Mouse (Mus musculus): Measurements from ENCODE around the gene Fads2. TPM values are rescaled to one million over a fixed set of nuclear protein-coding genes. Genes with fewer than 3 reads are reported as not detected.

Fads2 gene
- polyA plus RNA-seq, 1 experiment: 1.5 TPM

DNA sequence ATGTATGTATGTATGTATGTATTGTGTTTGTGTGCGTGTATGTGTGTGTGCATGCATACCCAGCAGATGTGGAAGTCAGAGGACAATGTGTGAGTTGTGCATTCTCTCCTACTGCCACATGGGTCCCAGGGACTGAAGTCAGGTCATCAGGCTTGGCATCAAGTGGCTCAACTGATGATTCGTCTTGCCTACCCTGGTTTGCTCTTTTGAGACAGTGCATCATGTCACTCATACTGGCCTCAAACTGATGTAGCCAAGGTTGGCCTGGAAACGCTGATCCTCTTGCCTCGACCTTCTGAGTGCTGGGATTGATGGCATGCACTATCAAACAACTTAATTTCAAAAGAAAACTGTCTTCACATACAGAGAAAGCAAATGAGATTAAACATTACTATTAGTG is 7.7 kb downstream of the Fads2 start:
- Histone ChIP-seq H3K4me3 (replicated peaks) (no peak overlapping the region), H3K27me3 (ENCODE audit: control insufficient read depth) (no peaks in the 10 kb centered on the region), H3K9me3 (ENCODE audit: control insufficient read depth, low read length) (no peaks in the 10 kb centered on the region), H3K4me1 (ENCODE audit: control insufficient read depth) (peaks cover 47% of the 10 kb centered on the region), H3K36me3 (ENCODE audit: control insufficient read depth) (peaks cover 78% of the 10 kb centered on the region)
- TF ChIP-seq TAL1 (IDR thresholded peaks at IDR 0.05; ENCODE audit: low read length): no peak
- TF ChIP-seq GATA1 (IDR thresholded peaks at IDR 0.05; ENCODE audit: low read length): no peak

- TF ChIP-seq GATA1 (IDR thresholded peaks at IDR 0.05; ENCODE audit: low read length) (no peak), TAL1 (IDR thresholded peaks at IDR 0.05; ENCODE audit: low read length) (no peak)
- Histone ChIP-seq H3K36me3 (ENCODE audit: control insufficient read depth) (peaks cover 89% of the 10 kb centered on the region), H3K4me3 (replicated peaks) (no peak overlapping the region), H3K9me3 (ENCODE audit: control insufficient read depth, low read length) (no peaks in the 10 kb centered on the region), H3K27me3 (ENCODE audit: control insufficient read depth) (no peaks in the 10 kb centered on the region), H3K4me1 (ENCODE audit: control insufficient read depth) (peaks cover 5% of the 10 kb centered on the region)
Measured at GRCm38 (mm10) chr19:10086976-10087375, 14.6 kb downstream of the Fads2 start.

GRCm38 (mm10) chr19:10085454-10085853 is 16.1 kb downstream of the Fads2 start:
- Histone ChIP-seq H3K4me1 (ENCODE audit: control insufficient read depth) (no peaks in the 10 kb centered on the region; the same call in 1 of the 2 replicates), H3K4me3 (replicated peaks) (no peak overlapping the region), H3K36me3 (ENCODE audit: control insufficient read depth) (peaks cover 81% of the 10 kb centered on the region), H3K27me3 (ENCODE audit: control insufficient read depth) (no peaks in the 10 kb centered on the region), H3K9me3 (ENCODE audit: control insufficient read depth, low read length) (no peaks in the 10 kb centered on the region)
- TF ChIP-seq GATA1 (IDR thresholded peaks at IDR 0.05; ENCODE audit: low read length) (no peak), TAL1 (IDR thresholded peaks at IDR 0.05; ENCODE audit: low read length) (no peak)

DNA sequence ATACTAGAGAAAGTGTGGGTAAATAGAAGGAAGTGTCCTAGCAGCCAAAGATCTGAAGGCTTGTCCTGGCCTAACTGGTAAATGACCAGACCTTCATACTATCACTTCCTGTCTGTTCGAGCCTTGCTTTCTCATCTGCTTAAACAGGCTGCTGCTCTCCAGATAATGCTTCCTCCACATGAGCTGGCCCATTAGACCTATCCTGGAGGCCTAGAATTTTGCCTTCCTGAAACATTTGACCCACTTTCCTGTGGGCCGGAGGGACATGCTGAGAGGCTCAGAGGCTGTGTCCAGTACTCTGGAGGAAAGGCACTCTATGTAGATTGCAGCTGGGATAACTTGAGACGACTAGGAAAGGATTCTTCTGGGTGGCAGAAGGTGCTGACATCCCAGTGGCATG is 19.4 kb downstream of the Fads2 start:
- Histone ChIP-seq H3K4me1 (ENCODE audit: control insufficient read depth) (no peaks in the 10 kb centered on the region; the same call in 1 of the 2 replicates), H3K36me3 (ENCODE audit: control insufficient read depth) (peaks cover 81% of the 10 kb centered on the region)

GRCm38 (mm10) chr19:10080384-10080783 is 21.2 kb downstream of the Fads2 start:
- Histone ChIP-seq H3K36me3 (ENCODE audit: control insufficient read depth) (peaks cover 83% of the 10 kb centered on the region), H3K27me3 (ENCODE audit: control insufficient read depth) (no peaks in the 10 kb centered on the region), H3K9me3 (ENCODE audit: control insufficient read depth, low read length) (peaks cover 6% of the 10 kb centered on the region), H3K4me3 (replicated peaks) (no peak overlapping the region), H3K4me1 (ENCODE audit: control insufficient read depth) (no peaks in the 10 kb centered on the region; the same call in 1 of the 2 replicates)
- TF ChIP-seq TAL1 (IDR thresholded peaks at IDR 0.05; ENCODE audit: low read length) (no peak), GATA1 (IDR thresholded peaks at IDR 0.05; ENCODE audit: low read length) (no peak)

More for the DNA sequence above, 19.4 kb downstream of the Fads2 start:
- Histone ChIP-seq H3K9me3 (ENCODE audit: control insufficient read depth, low read length) (peaks cover 3% of the 10 kb centered on the region), H3K27me3 (ENCODE audit: control insufficient read depth) (no peaks in the 10 kb centered on the region), H3K4me3 (replicated peaks) (no peak overlapping the region)
- TF ChIP-seq TAL1 (IDR thresholded peaks at IDR 0.05; ENCODE audit: low read length) (no peak), GATA1 (IDR thresholded peaks at IDR 0.05; ENCODE audit: low read length) (no peak)

DNA sequence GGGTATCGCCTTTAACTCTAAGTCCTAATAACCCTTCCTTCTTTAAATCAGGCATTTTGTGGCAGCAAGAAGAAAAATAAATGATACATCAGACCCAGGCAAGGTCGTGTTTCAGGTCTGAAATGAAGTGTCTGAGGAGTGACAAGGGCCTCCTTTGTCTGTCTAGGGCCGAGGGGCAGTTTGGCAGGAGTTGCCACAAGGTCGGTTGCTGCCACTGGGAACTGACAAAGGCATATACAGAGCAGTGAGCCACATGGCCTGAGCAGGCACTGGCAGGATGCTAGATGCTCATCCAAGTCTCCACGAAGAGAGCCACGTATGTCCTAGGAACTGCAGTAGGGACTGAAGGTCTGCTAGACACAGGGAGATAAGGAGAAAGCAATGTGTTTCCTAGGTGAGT is 23.2 kb downstream of the Fads2 start:
- no peak overlapping the region for H3K4me3 ChIP-seq (replicated peaks)
- peaks cover 6% of the 10 kb centered on the region for H3K9me3 ChIP-seq (ENCODE audit: control insufficient read depth, low read length)
- no peak for TF ChIP-seq GATA1 (IDR thresholded peaks at IDR 0.05; ENCODE audit: low read length)
- no peak for TF ChIP-seq TAL1 (IDR thresholded peaks at IDR 0.05; ENCODE audit: low read length)
- H3K36me3 ChIP-seq (ENCODE audit: control insufficient read depth): peaks cover 90% of the 10 kb centered on the region
- H3K27me3 ChIP-seq (ENCODE audit: control insufficient read depth): no peaks in the 10 kb centered on the region
- H3K4me1 ChIP-seq (ENCODE audit: control insufficient read depth): no peaks in the 10 kb centered on the region

DNA sequence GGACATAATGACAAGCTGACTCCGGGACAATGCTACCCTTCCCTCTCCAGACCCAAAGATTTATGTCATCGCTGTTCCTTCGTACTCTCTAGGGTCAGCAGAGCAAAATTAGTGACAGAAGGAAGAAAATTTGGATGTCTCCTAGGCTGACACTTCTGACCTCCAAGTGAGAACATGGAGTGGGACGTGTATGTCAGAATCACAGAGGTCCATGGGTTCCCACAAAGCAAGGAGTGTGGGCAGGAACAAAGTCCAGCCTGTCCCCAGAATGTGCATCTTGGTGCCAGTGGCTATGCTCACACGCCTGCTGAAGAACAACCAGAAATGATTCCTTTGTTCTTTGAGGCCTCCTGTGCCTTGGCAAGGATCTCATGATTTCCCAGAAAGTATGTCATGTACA is 28.4 kb downstream of the Fads2 start:
- Histone ChIP-seq H3K9me3 (ENCODE audit: control insufficient read depth, low read length) (peaks cover 6% of the 10 kb centered on the region), H3K4me3 (replicated peaks) (no peak overlapping the region), H3K27me3 (ENCODE audit: control insufficient read depth) (no peaks in the 10 kb centered on the region), H3K4me1 (ENCODE audit: control insufficient read depth) (peaks cover 3% of the 10 kb centered on the region; the same call in 1 of the 2 replicates), H3K36me3 (ENCODE audit: control insufficient read depth) (peaks cover 94% of the 10 kb centered on the region)
- TF ChIP-seq GATA1 (IDR thresholded peaks at IDR 0.05; ENCODE audit: low read length) (no peak), TAL1 (IDR thresholded peaks at IDR 0.05; ENCODE audit: low read length) (no peak)

DNA sequence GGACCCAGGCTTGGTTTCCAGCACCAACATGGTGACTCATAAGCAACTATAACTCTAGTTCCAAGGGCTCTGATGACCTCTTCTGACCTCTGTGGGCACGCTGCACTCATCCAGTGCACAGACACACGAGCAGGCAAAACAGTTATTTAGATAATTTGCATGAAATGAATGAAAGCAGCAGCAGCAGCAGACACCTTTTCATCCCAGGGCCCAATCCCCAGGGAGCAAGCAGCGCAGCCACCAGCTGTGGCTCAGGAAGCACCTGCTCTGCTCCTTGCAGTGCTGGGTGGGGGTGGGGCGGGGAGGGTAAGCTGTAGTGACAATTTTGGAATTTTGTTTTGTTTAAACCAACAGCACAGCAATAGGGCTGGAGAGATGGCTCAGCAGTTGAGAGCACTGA is 29.7 kb downstream of the Fads2 start:
- no peak overlapping the region for H3K4me3 ChIP-seq (replicated peaks)
- H3K36me3 ChIP-seq (ENCODE audit: control insufficient read depth): peaks cover 94% of the 10 kb centered on the region
- no peaks in the 10 kb centered on the region for H3K27me3 ChIP-seq (ENCODE audit: control insufficient read depth)
- peaks cover 2% of the 10 kb centered on the region for H3K9me3 ChIP-seq (ENCODE audit: control insufficient read depth, low read length)
- no peak for TF ChIP-seq GATA1 (IDR thresholded peaks at IDR 0.05; ENCODE audit: low read length)
- TF ChIP-seq TAL1 (IDR thresholded peaks at IDR 0.05; ENCODE audit: low read length): no peak
- peaks cover 6% of the 10 kb centered on the region for H3K4me1 ChIP-seq (ENCODE audit: control insufficient read depth)

GRCm38 (mm10) chr19:10071166-10071565 is 30.4 kb downstream of the Fads2 start:
- peaks cover 13% of the 10 kb centered on the region for H3K4me1 ChIP-seq (ENCODE audit: control insufficient read depth)
- TF ChIP-seq TAL1 (IDR thresholded peaks at IDR 0.05; ENCODE audit: low read length) (no peak), GATA1 (IDR thresholded peaks at IDR 0.05; ENCODE audit: low read length) (no peak)
- peaks cover 94% of the 10 kb centered on the region for H3K36me3 ChIP-seq (ENCODE audit: control insufficient read depth)

More at GRCm38 (mm10) chr19:10071166-10071565, 30.4 kb downstream of the Fads2 start:
- Histone ChIP-seq H3K27me3 (ENCODE audit: control insufficient read depth) (no peaks in the 10 kb centered on the region), H3K4me3 (replicated peaks) (no peak overlapping the region), H3K9me3 (ENCODE audit: control insufficient read depth, low read length) (no peaks in the 10 kb centered on the region; the same call in 1 of the 2 replicates)
